Mouse (Mus musculus): ENCODE data around the gene Mbnl2.

Mbnl2 gene

DNA sequence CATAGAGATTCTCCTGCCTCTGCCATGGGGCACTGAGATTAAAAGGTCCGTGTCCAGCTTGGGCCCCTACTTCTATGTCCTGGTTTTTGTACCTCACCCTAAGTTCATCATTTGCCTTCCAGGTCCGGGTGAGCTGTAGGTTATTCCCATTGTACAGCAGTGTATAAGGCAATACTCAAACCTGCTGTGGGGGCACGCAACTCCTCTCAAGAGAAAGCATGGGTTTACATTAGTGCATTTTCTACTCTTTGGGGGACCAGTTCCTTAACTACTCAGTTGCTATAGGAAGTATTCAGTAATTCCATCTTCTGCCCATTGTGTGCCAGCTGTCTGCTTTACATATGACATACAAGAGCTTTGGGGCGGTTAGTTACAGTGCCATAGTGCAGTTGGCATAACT is 205.5 kb downstream of the Mbnl2 start:
- DNase-seq (ENCODE audit: low read depth, low spot score), result no peak
